Mouse (Mus musculus): ENCODE results near the gene Nfe2l2.
"Not testable (repeated sequence)": the region's sequence is repeated elsewhere in the genome, so short reads cannot be mapped to it uniquely, and the experiment has no call there.

Nfe2l2 gene

GRCm38 (mm10) chr2:75650437-75650836 lies 54.0 kb downstream of the Nfe2l2 start:
- no peak for DNase-seq (ENCODE audit: low spot score in 2 of 2)

GRCm38 (mm10) chr2:75645251-75645650 lies 59.2 kb downstream of the Nfe2l2 start:
- no peak for DNase-seq (ENCODE audit: low spot score in 2 of 2)

GRCm38 (mm10) chr2:75643950-75644349 lies 60.5 kb downstream of the Nfe2l2 start:
- no peak for DNase-seq (ENCODE audit: low spot score in 2 of 2)

DNA sequence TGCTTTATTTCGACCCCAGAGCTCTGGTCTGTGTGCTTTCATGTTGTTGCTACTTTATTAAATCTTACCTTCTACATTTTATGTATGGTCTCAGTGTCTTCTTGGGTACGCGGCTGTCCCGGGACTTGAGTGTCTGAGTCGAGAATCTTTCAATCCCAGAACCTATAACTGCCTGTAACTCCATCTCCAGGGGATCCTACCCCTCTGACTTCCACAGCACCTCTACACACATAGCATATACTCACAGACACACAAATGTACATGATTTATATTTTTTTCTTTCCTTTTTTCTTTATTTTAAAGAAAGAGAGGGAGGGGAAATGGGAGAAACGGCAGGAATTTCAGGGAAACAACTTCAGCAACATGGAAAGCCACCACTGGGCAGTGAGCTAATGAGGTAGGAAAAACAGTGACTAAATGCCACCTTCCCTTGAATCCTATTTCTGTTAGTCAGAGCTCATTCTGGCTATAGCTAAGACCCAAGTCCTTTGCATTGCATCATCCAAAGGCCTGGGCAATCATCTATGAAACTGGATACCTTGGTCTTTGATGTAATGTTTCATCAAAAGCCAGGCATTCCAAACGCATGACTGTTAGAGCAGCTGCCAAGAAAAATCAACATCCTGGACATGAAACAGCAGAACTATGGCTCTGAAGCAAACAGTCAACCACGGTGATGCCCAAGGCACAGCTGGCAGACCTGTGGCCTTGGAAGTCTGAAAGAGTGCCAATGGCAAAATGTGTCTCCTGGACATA lies 61.5 kb downstream of the Nfe2l2 start:
- no peak for DNase-seq (ENCODE audit: low spot score in 2 of 2)

DNA sequence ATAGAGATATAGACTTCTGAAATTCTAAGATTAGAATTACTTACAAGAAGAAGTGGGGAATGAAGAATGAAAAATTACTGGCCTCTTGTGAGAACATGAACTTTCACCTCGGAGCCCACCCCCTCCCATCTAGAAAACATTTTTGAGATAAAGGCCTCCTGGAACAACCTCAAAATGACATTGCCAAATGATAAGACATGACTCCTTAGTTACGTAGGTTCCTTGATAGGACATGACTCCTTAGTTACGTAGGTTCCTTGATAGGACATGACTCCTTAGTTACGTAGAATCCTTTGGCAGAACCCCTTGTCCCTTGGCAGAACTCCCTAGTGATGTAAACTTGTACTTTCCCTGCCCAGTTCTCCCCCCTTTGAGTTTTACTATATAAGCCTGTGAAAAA lies 62.1 kb downstream of the Nfe2l2 start:
- DNase-seq (ENCODE audit: low spot score in 2 of 2), result not testable (repeated sequence)

- DNase-seq (ENCODE audit: low spot score in 2 of 2), result not testable (repeated sequence)
These were observed 64.9 kb downstream of the Nfe2l2 start for GRCm38 (mm10) chr2:75639535-75639934.

GRCm38 (mm10) chr2:75637822-75638221 lies 66.6 kb downstream of the Nfe2l2 start:
- DNase-seq (ENCODE audit: low spot score in 2 of 2), result not testable (repeated sequence)

GRCm38 (mm10) chr2:75637361-75637760 lies 67.1 kb downstream of the Nfe2l2 start:
- no peak for DNase-seq (ENCODE audit: low spot score in 2 of 2)

GRCm38 (mm10) chr2:75637055-75637304 lies 67.5 kb downstream of the Nfe2l2 start:
- not testable (repeated sequence) for DNase-seq (ENCODE audit: low spot score in 2 of 2)

DNA sequence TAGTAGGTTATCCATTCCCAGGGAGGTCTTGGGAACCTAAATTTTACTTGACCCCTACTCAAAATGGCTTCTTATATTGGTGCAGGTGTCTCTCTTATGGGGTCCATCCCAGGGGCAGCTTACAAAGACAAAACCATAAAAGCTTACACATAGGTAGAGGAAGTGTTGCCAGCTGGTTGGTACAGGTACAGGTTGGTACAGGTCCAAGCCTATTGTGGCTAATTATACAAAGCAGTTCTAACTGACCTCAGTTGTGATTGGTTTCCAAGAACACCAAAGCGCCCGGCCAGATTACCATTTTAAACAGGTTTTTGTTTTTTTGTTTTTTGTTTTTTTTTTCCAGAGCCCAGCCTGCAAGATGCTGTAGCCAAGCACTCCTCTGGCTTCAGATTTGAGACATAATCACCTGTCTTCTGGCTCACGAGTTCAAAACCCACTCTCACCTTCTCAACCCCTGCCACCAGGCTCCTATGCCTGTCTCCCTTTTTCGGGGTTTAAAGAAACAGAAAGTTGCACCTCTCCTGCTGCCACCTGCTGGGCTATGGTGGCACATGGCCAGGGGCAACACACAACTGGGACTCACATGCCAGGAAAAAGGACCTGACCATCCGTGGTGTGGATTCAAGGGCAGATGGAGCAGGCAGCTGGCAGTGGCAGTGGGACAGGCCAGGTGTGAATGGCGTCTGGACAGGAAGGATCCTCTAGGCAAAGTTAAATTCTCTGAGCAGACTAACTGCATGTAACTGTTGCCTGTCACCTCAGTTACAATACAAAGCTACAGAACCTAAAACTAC lies 68.0 kb downstream of the Nfe2l2 start:
- no peak for DNase-seq (ENCODE audit: low spot score in 2 of 2)

- DNase-seq (ENCODE audit: low spot score in 2 of 2), result not testable (repeated sequence)
These were observed 70.0 kb downstream of the Nfe2l2 start for GRCm38 (mm10) chr2:75634431-75634830.

DNA sequence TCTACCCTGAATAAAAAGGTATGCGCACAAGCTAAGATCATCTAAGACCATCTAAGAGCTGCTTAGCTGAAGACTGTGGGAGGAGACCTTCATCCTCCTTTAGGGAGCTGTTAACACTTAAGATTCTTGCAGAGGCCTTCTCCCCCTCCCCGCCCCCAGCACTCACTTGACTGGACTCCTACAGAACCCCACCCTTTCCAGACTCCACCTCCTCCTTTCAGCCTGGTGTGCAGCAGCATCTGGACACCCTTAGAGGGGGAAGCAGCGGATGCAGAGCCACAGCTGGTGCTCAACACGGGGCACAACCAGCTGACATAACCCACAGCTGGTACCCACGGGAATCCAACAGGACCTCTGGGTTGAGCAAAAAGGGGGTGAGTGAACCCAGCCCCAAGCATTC lies 70.7 kb downstream of the Nfe2l2 start:
- no peak for DNase-seq (ENCODE audit: low spot score in 2 of 2)

DNA sequence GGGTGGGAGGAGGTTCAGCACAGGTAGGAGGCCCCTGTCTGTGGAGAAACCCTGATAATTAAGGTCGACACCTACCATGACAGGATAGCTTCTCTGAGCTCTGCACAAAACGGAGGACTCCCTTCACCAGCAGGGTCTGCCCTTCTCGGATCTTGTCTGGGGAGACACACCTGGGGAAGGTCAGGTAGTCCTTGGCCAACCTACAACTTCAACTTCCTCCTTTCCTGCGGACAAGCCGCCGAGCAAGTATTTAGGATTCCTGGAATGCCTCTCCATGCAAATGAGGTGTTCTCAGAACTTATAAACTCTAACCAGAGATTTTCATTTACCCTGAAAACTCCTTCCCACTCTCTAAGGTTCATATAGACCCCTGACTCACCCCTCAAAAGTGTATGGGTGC lies 71.1 kb downstream of the Nfe2l2 start:
- DNase-seq (ENCODE audit: low spot score in 2 of 2), result no peak

DNA sequence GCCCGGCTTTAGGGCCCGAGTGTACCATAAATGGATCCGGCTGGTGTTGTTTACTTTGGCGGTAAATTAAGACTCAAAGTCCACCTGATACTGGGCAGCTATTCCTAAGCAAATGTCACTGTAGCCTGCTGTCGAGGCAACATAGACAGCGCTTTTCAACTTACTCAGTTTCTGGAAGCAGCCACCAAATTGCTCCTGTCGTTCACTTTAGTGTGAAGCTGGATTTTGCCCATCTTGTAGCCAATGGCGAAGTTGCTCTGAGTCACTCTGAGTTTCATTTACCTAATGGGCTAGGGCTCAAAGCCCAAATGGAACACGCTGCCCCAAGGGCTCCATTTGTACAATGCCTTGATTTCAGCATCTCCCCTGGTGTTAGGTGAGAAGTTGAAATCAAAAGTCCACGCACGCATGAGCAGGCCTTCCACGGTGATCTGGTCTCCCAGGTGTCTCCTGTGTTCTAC lies 71.7 kb downstream of the Nfe2l2 start:
- no peak for DNase-seq (ENCODE audit: low spot score in 2 of 2)

- DNase-seq (ENCODE audit: low spot score in 2 of 2), result no peak
These were observed 72.4 kb downstream of the Nfe2l2 start for GRCm38 (mm10) chr2:75632043-75632442.

- no peak for DNase-seq (ENCODE audit: low spot score in 2 of 2)
These were observed 73.0 kb downstream of the Nfe2l2 start for GRCm38 (mm10) chr2:75631421-75631820.

DNA sequence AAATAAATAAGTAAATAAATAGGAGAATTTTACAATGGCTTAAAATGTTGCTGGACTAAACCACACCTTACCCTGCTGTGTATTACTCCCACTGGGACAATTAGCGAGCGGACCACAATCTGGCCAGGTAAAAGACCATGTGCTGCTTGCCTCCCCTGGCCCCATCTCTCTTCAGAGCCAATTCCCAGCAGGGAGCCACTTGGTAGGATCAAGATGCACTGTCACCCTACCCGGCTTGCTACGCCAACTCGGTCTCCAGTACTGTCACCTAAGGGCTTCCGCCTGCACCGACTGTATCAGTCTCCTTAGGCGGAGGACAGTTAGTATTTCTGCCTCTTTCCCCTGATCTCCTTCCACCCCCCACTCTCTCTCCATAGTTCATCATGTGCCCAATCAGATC lies 76.0 kb downstream of the Nfe2l2 start:
- DNase-seq (ENCODE audit: low spot score in 2 of 2), result no peak

DNA sequence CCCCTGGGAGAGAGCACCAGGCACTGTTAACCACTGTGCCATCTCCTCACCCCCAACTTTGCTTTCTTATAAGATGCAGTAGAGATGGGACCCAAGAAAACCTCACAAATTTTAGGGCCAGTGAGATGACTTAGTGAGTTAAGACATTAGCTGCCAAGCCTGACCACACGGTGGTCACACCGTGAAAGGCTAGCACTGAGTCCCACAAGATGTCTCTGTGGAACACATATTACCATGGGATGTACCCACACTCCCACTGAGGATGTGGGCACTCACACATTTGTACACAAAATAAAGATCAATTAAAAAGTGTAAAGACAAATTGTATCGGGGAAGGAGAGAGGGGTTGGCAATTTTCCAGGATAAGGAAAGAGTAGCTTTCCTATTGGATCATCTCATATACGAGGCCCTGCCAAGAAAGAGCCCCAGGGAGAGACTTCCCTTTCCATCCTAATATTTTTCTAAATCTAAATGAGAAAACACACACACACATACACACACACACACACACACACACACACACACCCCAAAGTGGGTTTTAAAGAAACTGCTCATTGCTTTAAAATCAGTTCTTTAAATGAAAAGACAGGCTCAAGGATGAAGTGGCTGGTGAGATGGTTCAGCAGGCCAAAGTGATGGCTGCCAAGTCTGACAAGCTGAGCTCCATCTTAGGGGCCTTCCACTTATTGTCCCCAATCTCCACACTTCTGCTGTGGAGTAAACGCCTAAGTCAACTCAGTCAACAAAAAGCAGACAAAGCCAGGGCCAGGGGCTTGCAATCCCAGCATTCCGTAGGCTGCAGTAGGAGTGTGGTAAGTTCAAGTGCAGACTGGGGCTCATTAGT lies 77.6 kb downstream of the Nfe2l2 start:
- DNase-seq (ENCODE audit: low spot score in 2 of 2), result no peak
